Mouse (Mus musculus) natural killer cell, adult 2 months (primary cell): ENCODE data around the gene Smim24.

Experiments used
- DNase-seq, 2 experiments: peaks; one replicate each; pipeline ENCODE4 v3.0.0; 2022; ENCODE audit warnings: low spot score in 2 of 2

Gene Smim24

DNA sequence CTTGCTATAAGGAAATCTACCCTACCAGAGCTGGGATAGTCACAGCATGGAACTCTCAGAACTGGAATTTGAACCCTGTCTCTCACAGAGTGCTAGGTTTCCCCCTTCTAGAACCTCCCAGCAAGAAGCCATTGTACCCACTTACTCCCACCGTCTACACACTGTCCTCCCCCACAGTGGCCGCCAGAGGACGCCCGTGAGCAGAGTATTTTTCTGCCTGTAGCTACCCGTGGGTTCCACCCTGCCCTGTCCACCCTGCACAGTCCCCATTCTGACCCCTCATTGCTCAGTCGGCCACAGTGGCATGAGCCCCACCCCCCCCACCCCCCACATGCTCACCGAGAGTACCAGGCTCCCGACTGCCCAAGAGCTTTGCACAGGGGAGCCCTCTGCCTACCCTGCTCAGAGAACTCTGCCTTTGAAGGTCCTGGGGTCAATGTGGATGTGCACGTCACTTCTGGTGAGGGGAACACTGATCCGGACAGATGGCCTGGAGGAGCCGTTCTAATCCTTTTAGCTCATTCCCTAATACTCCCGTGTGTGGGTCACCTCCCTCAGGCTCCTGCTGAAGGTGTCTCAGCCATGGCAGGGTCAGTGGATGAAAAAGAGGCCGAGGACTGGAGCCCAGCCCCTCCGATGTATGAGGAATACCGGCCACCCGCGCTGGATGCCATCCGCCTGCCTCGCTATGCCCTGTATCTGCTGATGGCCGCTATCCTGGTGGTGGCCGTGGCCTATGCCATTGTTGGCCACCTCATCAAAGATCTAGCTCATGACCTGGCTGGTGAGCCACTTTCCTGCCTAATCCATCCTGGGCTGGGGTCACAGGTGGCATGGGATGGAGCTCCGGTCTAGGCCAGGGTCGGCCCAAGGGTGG, 2.8 kb upstream of the Smim24 start:
- DNase-seq = peak; percentile 73 to 77

DNA sequence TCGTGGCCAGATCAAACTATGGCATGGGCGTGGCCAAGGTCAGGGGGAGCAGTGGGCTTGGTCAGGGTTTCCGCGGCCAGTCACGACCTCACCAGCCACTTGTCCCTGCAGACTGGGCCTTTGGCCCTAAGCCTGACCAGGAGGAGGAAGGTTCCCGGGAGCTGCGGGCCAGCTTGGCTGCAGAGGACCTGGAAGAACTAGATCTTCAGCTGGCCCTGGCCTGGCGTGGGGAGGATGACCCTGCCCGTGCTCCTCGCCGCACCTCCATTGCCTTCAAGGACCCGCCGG, 2.2 kb upstream of the Smim24 start:
- DNase-seq = no peak

DNA sequence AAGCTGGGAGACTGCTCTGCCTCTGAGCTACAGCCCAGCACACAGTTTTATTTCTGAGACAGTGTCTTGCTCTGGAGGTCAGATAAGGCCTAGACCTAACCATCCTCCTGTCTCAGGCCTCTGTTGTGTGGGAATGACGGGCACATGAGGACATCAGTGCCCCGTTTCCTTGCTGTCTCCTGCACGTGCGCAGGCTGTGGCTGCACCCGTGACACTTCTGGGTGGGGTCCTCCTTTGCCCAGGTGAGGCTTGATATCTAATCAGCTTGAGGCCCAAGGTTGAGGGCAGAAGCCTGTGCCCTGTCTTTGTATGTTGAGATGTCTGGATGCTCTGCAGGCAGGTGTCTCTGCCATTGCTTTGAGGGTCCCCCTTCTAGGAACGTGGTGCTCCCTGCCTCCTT, 581 bp upstream of the Smim24 start:
- DNase-seq = no peak

DNA sequence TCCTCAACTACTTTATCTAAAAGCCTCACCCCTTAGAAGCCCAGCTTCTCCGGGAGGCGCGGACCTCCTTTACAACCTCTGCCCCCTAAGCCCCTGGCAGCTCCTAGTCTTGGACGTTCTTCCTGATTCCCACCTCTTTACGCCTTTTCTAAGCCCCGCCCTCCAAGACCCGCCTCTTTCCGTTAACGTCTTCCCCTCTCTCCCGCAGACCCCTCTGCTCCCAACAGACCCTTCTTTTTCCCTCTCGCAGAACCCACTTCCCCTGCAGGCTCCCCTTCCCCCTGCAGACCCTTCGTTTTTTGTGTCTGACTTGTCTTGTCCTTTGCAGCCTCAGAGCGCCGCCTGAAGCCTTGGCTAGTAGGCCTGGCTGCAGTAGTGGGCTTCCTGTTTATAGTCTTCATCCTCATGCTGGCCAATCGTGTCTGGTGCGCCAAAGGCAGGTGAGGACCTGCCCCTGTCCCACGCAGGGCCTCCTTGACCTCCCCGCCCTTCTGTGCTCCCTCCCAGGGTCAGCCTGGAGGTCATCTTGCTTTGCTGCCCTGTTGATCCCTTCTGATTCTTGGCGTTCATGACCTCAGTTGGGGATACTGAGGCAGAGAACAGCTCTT, 709 bp downstream of the Smim24 start:
- DNase-seq = no peak

DNA sequence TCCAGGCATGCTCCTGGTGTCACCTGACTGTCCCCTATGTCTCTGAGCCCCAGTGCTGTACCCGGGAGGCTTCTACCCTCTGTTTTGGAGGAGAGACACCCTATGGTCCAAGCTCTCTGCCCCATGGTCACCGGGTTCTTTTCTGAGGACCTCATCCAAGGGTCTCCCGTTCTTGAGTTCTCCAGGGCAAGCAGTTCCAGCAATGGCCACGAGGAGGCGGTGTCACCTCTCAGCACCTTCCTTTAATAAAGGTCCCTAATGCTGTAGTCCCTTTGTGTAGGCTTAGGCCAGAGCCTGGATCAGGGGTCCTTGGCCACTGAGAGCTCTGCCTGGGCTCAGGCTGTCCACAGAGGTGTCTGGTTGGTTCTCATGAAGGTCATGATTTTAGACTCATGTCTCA, 2.3 kb downstream of the Smim24 start:
- peak; percentile 69 to 79 for DNase-seq

DNA sequence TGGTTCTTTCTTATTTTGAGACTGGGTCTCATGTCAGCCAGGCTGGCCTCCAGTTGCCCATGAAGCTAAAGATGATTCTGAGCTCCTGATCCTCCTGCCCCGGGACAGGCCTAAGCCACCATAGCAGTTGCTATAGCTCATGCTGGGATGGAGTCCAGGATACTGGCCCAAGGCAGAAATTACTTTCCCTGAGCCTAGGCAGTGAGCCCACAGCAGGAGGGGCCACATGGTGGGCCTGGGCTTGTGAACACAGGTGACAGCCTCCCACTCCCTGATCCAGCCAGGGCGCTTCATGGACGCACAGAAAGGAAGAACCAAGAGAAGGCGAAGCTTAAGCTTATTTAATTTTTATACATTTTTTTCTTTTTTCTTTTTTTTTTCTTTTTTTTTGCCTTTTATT, 3.0 kb downstream of the Smim24 start:
- DNase-seq = no peak

DNA sequence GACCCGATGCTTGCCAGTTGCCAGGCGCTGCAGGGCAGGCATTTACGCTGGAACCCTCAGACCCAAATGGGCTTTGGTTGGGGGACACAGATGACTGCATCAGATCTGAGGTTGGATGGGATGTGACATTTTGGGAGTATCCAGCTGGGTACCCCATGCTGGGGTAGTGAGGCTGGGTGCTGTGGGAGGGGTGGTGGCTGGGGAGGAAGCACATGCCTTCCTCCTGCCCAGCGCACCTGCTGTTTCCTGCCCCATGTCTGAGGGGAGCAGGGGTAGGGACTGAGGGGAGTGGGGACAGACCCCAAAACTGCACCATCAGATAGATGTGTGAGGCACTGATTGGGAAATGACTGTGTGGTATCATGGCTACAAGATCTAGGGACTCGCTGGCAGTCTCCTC, 3.9 kb downstream of the Smim24 start:
- DNase-seq = no peak

DNA sequence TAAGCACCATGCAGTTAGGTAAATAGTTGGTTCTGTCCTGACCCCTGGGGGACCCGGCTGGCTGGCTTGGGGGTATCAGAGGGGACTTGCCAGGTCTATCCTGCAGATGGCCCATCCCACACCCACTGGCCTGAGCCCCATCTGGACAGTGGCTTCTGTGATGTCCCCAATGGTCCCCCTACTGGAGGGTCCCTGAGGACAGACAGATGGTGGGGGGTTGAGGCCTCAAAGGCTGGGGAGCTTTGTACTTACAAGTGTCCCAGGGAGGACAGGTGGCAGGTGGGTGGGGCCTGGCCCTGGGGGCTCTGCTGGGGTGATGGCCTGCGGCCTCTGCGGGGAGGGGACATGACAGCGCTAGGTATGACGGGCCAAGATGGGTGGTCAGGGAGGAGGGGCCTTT, 6.4 kb downstream of the Smim24 start:
- no peak for DNase-seq

DNA sequence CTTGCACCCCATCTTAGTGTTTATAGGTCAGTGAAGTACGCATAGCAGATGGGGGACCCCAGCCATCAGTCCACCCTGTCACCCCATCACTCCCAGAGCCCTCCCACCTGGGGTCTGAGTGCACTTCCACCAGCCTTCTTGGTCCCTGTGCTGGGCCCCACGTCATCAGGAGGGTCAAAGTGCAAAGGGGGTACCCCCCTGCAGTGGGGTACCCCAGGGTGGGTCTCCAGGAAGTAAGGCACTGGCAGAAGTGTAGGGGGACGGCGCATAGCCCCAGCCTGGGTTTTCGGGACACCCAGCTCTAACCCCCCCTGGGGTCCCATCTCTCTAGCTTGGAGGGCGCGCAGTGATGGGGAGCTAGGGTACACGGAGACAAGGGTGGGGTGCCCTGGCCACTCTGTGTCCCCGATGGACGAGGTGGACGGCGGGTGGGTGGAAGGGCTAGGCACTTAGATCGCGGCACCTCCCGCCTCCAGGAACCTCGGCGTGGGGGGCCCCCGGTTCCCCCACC, 7.0 kb downstream of the Smim24 start:
- no peak for DNase-seq

DNA sequence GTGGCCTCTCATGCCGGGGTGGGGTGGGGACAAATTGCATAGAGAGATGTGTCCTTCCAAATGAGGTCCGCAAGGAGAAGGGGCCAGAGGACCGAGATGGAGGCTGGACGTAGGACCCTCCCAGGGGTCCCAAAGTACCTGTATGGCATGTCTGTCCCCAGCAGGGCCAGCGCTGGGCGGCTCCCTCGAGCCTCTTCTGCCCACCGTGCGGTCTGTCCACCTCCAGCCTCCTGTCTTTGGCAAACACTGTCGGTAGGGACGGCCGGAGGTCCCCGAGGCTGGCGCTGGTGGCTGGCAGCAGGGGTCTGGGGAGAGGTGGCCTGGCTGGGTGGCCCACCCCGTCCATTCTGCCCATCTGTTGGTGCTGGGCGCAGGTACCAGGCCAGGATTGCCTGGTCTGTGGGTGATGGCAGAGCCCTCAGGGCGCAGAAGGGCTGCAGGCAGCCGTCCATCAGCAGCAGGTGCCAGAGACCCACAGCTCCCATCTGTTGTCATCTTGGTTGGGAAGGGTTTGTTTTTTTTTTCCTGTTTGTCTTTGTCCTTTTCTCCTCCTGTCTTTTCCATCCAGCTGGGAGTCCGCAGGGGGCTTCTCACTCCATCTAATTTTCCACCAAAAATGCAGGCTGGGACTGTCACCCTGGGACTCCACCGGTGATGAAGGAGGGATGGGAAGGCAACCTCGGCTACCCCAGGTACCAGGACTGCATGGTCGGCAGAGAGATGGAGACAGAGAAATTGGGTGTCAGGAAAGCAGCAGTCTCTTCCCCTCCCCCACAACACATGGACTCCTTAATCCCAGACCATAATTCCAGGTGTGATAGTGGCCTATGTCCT, 7.7 kb downstream of the Smim24 start:
- no peak for DNase-seq

DNA sequence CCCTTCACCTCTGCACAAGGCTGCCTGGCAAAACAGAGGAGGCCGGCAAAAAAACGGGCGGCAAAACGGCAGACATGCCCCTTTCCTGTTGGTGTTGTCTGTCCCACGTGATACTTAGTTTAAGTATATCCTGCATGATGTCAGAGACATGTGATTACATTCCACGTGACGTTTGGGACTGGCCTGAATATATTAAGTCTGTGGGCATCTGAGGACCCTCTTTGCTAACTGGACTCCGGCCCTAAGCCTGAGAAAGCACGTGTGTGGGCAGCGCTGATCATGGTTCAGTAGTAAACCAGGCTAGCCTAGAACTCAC, 8.3 kb downstream of the Smim24 start:
- DNase-seq = no peak

DNA sequence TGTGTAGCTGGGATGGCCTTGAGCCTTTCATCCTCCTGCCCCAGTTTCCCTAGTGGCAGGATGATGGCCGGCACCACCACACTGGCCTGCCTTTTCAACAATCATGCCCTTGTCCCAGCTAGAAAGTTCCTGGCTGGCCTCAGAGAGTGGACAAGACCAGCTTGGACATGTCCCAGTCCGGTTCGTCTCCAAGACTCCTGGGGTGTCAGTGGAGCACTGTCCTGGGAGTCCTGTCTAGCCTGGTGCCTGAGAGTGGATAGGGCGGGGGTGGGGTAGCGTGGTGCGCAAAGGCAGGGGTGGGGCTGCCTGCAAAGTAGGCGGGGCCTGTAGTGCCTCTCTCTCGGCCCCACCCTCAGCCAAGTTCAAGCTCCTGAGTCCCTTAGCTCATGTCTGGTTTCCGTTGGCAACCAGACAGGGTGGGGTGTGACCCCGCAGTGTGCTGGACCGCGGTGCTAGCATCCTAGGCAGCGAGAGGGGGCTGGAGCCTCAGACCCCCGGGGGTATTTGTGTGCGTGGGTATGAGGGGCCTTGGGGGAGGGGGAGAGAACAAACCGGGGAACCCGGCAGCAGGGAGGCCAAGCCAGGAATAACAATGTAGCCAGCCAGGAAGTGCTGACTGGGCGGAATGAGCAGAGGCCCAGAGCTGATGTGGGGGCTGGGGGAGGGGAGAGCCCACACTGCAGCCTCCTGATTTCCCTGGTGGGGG, 8.8 kb downstream of the Smim24 start:
- DNase-seq = no peak

DNA sequence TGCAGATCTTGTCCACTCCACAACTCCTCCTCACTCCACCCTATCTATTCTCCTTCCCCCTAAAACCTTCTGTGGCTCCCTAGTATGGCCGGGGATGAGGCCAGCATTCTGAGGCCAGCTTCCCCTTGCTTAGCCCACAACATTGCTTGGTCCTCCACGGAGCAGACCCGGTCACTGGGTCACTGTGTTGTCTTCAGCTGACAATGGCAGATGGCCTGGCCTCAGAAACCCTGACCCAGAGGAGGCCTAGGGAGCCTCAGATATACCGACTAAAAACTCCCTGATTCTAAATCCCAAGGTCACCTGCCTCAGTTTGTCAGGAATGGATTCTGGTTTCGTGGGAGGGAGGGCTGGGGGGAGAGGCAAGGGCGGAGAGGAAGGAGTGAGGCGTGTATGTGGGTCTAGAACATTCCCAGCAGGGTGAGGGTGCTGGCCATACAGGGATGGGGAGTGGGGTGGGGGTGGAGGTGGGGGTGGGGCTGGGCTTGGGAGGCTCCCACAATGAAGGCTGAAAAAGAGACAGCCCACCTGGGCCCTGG, 9.4 kb downstream of the Smim24 start:
- DNase-seq = no peak

DNA sequence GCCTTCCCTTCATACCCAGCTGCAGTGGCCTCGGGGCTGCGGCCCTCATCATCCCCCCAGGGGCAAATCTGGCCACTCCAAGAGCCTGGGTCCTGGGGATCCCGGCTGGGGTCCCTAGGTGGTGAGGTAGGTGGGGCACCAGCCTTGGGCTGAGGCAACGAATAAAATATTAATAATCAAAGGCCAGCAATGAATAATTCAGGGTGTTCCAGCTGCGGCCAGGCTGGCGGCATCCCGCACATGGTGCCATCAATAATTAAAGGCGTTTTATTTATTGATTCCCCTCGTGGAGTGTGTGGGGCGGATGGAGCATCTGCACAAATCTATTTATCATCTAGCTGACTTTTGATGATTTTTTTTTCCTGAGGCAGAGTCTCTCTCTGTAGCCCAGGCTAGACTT, 10.7 kb downstream of the Smim24 start:
- no peak for DNase-seq

DNA sequence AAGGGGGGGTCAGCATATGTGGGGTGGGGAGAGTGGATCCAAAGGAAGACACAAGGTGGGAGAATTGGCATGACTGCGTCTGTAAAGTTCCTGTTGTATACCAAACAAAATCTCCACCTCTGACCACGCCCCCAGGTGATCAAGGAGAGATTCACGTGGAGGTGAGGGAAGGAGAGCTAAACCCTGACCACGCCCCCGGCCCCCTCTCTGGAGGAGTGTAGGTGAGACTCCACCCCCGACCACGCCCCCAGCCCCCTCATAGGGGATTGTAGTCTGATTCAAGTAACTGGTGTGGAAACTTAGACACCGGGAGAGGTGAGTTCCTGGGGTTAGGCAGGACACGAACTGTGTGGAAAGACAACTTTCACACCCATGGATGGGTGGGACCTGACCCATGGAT, 11.2 kb downstream of the Smim24 start:
- DNase-seq = no peak

DNA sequence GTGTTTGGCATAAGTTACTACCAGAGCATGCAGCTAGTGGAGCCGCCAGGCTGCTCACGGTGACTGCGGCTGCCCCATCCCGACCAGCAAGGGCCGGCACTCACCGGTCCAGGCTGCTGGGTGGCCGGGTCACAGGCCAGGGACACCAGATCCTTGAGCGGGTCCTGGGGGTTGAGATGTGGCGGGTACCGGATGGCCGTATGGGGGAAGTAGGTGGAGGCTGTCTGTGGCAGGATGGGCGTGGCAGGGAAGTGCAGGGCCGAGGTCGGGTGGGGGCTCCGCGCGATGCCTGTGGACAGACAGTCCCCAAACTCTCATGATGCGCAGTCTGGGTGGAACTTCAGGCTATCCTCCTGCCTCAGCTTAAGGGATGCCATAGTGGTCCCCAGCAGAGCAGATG, 11.9 kb downstream of the Smim24 start:
- peak; percentile 36 to 53 for DNase-seq

DNA sequence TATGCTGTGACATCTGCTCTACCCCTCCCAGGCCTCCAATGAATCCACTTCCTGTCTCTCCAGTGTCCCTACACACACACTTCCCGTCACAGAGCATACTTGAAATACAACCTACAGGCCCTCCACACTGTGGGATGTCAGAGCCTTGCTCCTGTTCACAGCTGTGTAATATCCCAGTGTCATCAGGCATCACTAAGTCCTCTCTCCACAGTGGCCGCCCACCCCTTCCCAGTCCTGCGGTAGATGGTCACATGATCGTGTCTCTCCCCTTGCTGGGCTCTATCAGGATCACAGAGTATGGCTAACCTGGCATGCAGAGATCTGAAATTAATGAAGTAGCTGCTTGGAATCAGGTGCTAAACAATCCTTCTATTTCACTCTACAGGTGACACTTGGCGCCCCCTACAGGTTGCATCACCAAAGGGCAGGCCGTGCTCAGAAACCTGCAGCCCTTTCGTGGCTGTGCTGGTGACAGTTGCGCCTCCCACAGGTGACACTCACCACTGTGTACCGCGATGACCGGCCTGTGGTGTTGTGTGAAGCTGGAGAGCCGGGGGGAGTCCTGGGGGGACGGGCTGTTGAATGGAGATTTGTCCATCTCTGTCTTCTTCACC, 12.8 kb downstream of the Smim24 start:
- DNase-seq = peak; percentile 71 to 80

DNA sequence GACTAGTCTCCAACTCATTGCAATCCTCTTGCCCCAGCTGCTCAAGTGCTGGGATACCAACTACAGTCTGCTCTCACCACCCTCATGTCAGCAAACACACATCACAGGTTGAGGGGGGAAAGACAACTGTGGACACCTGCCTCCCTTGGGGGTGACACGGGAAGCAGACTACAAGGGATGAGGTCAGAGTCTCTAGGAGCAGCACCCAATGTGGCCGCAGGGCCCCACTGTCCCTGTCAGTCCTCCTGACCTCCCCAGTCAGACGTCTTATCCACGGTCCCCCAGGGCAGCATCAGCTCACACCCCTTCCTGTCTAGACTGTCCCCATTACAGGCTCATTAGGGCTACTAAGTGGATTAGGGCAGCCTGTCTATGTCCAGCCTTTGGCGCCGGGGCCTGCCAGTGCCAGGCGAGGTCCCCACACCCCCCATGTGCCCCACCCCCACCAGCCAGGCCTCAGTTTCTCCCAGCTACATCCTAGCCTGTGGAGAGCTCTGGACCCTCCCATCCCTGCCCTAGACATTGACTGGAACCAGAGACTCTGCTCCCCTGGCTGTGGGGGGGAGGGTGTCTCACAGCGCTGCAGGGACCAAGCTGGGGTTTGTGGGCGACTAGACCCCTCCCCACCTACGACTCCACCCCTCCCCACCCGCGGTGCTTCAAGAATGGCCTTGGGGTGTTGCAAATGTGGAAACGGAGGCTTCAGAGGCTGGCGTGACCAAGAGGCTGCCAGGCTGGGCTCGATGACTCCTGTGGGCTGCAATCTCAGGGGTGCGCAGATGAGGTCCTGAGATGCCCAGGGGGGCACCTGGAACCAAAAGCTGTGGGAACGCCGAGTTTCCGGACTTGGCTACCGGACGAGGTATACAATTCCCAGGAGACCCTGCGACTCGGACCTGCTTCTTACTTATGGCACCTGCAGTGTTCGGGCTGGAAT, 13.9 kb downstream of the Smim24 start:
- no peak for DNase-seq

DNA sequence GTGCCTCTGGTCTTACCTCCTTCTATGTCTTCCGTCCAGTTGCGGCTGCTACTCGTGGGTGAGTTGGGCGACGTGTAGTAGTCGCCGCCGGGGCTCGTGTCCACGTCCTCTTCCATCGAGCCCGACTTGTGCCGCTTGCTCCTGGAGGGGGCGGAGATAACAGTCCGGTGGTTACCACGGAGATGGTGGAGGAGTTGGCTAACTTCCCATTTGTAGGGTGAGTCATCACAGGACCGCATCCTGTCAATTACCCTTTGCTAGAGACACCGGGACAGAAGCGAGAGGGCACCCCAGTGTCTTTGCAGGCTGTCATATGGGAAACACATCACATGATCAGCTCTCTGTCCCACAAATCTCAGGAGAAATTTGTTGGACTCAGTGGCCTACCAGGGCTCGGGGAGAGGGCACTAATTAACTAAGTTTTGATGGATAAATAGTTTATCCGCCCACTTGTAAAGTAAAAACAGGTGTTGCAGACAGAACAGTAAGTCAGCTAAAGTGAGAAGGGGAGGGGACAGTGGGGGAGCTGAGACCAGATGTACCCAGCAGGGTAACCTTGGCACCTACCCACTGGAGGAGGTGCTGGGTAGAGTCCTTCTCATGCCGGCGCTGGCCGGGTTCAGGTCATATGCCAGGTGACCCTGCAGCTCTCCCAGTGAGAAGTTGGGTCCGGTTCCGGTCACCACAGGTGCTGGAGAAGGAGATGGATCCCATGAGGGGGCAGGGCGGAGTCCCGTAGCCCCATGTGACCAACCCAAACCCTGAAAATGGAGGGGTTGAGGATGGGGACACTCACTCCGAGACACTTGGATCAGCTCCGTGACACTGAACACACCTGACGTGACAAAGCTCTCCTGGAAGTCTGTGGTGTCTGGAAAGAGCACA, 14.9 kb downstream of the Smim24 start:
- peak; percentile 83 to 88 for DNase-seq

DNA sequence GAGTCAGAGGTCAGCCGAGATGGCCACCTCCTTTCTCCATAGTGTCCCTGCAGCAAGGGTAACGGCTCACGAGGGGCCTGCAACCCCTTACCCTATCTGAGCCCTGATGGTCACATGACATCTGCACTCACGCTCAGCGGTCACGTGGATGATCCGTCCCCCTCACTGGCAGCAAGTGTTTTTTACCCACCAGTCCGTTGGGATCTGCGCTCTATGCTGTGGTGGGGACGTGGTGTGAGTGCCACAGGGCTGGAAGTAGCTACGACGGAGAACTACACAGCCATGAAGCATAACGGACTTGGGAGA, 15.5 kb downstream of the Smim24 start:
- no peak for DNase-seq
